Mouse (Mus musculus) neural tube, embryonic 11.5 days (tissue): Measurements from ENCODE around the gene Csmd2. TPM values are rescaled to one million over a fixed set of nuclear protein-coding genes. Genes with fewer than 3 reads are reported as not detected.

Source experiments
- ATAC-seq: fragments of 200-750 bp; cut with Nextera tagmentation; 2 replicates; pipeline ENCODE4 v1.8.0; 2017; ENCODE audit warnings: moderate number of reproducible peaks, mild to moderate bottlenecking, moderate TSS enrichment, moderate library complexity; ENCODE audit not compliant: insufficient read depth, low FRiP score, low TSS enrichment
- DNase-seq: peaks from one replicate; pipeline ENCODE4 v3.0.0-alpha.2; 2015; ENCODE audit warnings: low spot score
- H3K27ac ChIP-seq: fragments of 300-500 bp; sonication (generic); 2 replicates; pipeline ENCODE4 v1.5.1; 2014; ENCODE audit warnings: low read depth, mild to moderate bottlenecking, low read length
- H3K27me3 ChIP-seq: fragments of 300-500 bp; sonication (generic); 2 replicates; pipeline ENCODE4 v1.6.1; 2014; ENCODE audit warnings: mild to moderate bottlenecking, low read length, mixed read lengths; ENCODE audit not compliant: control insufficient read depth, insufficient read depth
- H3K36me3 ChIP-seq: fragments of 300-500 bp; sonication (generic); 2 replicates; pipeline ENCODE4 v1.6.1; 2014; ENCODE audit warnings: mild to moderate bottlenecking, low read length, moderate library complexity, mixed read lengths; ENCODE audit not compliant: control insufficient read depth, insufficient read depth
- H3K4me1 ChIP-seq: fragments of 300-500 bp; sonication (generic); 2 replicates; pipeline ENCODE4 v1.6.1; 2014; ENCODE audit warnings: low read length, mixed read lengths; ENCODE audit not compliant: control insufficient read depth, insufficient read depth
- H3K4me2 ChIP-seq: fragments of 300-500 bp; sonication (generic); 2 replicates; pipeline ENCODE4 v1.6.1; 2014; ENCODE audit warnings: low read depth, mild to moderate bottlenecking, moderate library complexity
- H3K4me3 ChIP-seq: fragments of 300-500 bp; sonication (generic); 2 replicates; pipeline ENCODE4 v1.5.1; 2014; ENCODE audit warnings: low read depth, low read length
- H3K9ac ChIP-seq: fragments of 300-500 bp; sonication (generic); 2 replicates; pipeline ENCODE4 v1.6.1; 2014; ENCODE audit warnings: mild to moderate bottlenecking, low read length
- H3K9me3 ChIP-seq: fragments of 300-500 bp; sonication (generic); 2 replicates; pipeline ENCODE4 v1.6.1; 2016; ENCODE audit warnings: low read length; ENCODE audit not compliant: control insufficient read depth
- WGBS: fragments of 180-500 bp; shearing (Covaris S2); extraction: QIAGEN DNeasy Blood & Tissue Kit; methylation state at CpG from one replicate; pipeline ENCODE4 v1.1.7; 2014; 5-methylcytosine and 5-hydroxymethylcytosine counted together
- polyA plus RNA-seq: library from polyadenylated mRNA; unstranded; fragments of >200 nt; fragmentation: Nextera tagmentation; extraction: Ambion mirVana; gene quantifications from 2 replicates; pipeline ENCODE4 v1.2.1, GENCODE M21; 2014

Csmd2 gene
- 1.1 and 1.4 TPM in 2 replicates for polyA plus RNA-seq

- Histone ChIP-seq H3K9ac (peak within 1 kb of the TSS; percentile 62), H3K4me1 (peaks cover 3% of the 10 kb centered on the region; the same call in 1 of the 2 replicates), H3K27me3 (peaks cover 45% of the 10 kb centered on the region), H3K4me2 (peak within 1 kb of the TSS; percentile 83), H3K9me3 (no peaks in the 10 kb centered on the region), H3K27ac (0 out of 2 replicates have a peak within 1 kb of the TSS, but pooled peaks have one; percentile 4), H3K4me3 (peak within 1 kb of the TSS; percentile 54), H3K36me3 (no peaks in the 10 kb centered on the region)
- ATAC-seq (0 out of 2 replicates have a peak, but pooled peaks have one; percentile 21), DNase-seq (peak; percentile 61)
- 0% methylated on average over 40 of the region's 65 CpGs for WGBS
Measured at GRCm38 (mm10) chr4:127987784-127988455, at the start of gene Csmd2. TSS of gene Csmd2 (plus strand) at chr4:127987857.

GRCm38 (mm10) chr4:127947696-127948095, 40.0 kb upstream of the Csmd2 start:
- H3K9me3 ChIP-seq: no peaks in the 10 kb centered on the region
- no peak overlapping the region for H3K9ac ChIP-seq
- no peak for DNase-seq
- H3K36me3 ChIP-seq: no peaks in the 10 kb centered on the region
- no peaks in the 10 kb centered on the region for H3K4me1 ChIP-seq
- H3K27me3 ChIP-seq: no peaks in the 10 kb centered on the region
- H3K4me2 ChIP-seq: no peak overlapping the region
- no peak overlapping the region for H3K4me3 ChIP-seq
- WGBS: 80% methylated on average over 2 of the region's 2 CpGs
- ATAC-seq: no peak
- H3K27ac ChIP-seq: no peak overlapping the region

- H3K27ac ChIP-seq: no peak overlapping the region
- no peak overlapping the region for H3K4me2 ChIP-seq
- no peaks in the 10 kb centered on the region for H3K36me3 ChIP-seq
- H3K27me3 ChIP-seq: no peaks in the 10 kb centered on the region
- H3K9me3 ChIP-seq: no peaks in the 10 kb centered on the region
- no peak overlapping the region for H3K4me3 ChIP-seq
- WGBS: 69% methylated on average over 10 of the region's 10 CpGs
- no peak for ATAC-seq
- H3K9ac ChIP-seq: no peak overlapping the region
- no peaks in the 10 kb centered on the region for H3K4me1 ChIP-seq
- no peak for DNase-seq
Measured at GRCm38 (mm10) chr4:127953006-127953710, 34.5 kb upstream of the Csmd2 start.

- H3K27ac ChIP-seq: no peak overlapping the region
- no peak overlapping the region for H3K4me3 ChIP-seq
- no peaks in the 10 kb centered on the region for H3K4me1 ChIP-seq
- no peak for ATAC-seq
- H3K9ac ChIP-seq: no peak overlapping the region
- peaks cover 25% of the 10 kb centered on the region for H3K27me3 ChIP-seq
- no peak for DNase-seq
- WGBS: 14% methylated on average over 7 of the region's 7 CpGs
- H3K4me2 ChIP-seq: no peak overlapping the region
- no peaks in the 10 kb centered on the region for H3K9me3 ChIP-seq
- no peaks in the 10 kb centered on the region for H3K36me3 ChIP-seq
Measured at GRCm38 (mm10) chr4:127969101-127969500, 18.6 kb upstream of the Csmd2 start.

- H3K4me1 ChIP-seq: no peaks in the 10 kb centered on the region
- H3K27me3 ChIP-seq: peaks cover 25% of the 10 kb centered on the region
- 4% methylated on average over 7 of the region's 7 CpGs for WGBS
- ATAC-seq (no peak), DNase-seq (peak; percentile 69)
- H3K9me3 ChIP-seq: no peaks in the 10 kb centered on the region
- no peak overlapping the region for H3K27ac ChIP-seq
- H3K36me3 ChIP-seq: no peaks in the 10 kb centered on the region
- no peak overlapping the region for H3K4me3 ChIP-seq
- H3K4me2 ChIP-seq: no peak overlapping the region
- H3K9ac ChIP-seq: no peak overlapping the region
Measured at GRCm38 (mm10) chr4:127970018-127970421, 17.6 kb upstream of the Csmd2 start.

- peak within 1 kb of the TSS; percentile 15; the same call in 1 of the 2 replicates for H3K4me2 ChIP-seq
- no peaks in the 10 kb centered on the region for H3K4me1 ChIP-seq
- peaks cover 25% of the 10 kb centered on the region for H3K27me3 ChIP-seq
- ATAC-seq: no peak
- H3K9me3 ChIP-seq: no peaks in the 10 kb centered on the region
- no peak within 1 kb of the TSS for H3K4me3 ChIP-seq
- H3K27ac ChIP-seq: no peak within 1 kb of the TSS
- H3K9ac ChIP-seq: peak within 1 kb of the TSS; percentile 12; the same call in 1 of the 2 replicates
- WGBS: 6% methylated on average over 39 of the region's 39 CpGs
- no peaks in the 10 kb centered on the region for H3K36me3 ChIP-seq
- DNase-seq: peak; percentile 45
Measured at GRCm38 (mm10) chr4:127970901-127971868, 16.5 kb upstream of the Csmd2 start, which contains the start of gene CK137956. TSS of gene CK137956 (minus strand) at chr4:127970951.

GRCm38 (mm10) chr4:127972976-127973375, 14.7 kb upstream of the Csmd2 start:
- Histone ChIP-seq H3K4me3 (no peak overlapping the region), H3K36me3 (no peaks in the 10 kb centered on the region), H3K27ac (no peak overlapping the region), H3K9me3 (no peaks in the 10 kb centered on the region), H3K27me3 (peaks cover 25% of the 10 kb centered on the region), H3K9ac (no peak overlapping the region), H3K4me1 (no peaks in the 10 kb centered on the region), H3K4me2 (no peak overlapping the region)
- no peak for DNase-seq
- 86% methylated on average over 3 of the region's 3 CpGs for WGBS
- no peak for ATAC-seq

- no peaks in the 10 kb centered on the region for H3K36me3 ChIP-seq
- peak; percentile 42 for DNase-seq
- no peak overlapping the region for H3K4me3 ChIP-seq
- H3K27me3 ChIP-seq: peaks cover 8% of the 10 kb centered on the region
- no peak overlapping the region for H3K4me2 ChIP-seq
- ATAC-seq: no peak
- H3K9me3 ChIP-seq: no peaks in the 10 kb centered on the region
- no peak overlapping the region for H3K9ac ChIP-seq
- H3K27ac ChIP-seq: no peak overlapping the region
- 44% methylated on average over 6 of the region's 6 CpGs for WGBS
- no peaks in the 10 kb centered on the region for H3K4me1 ChIP-seq
Measured at GRCm38 (mm10) chr4:127981125-127981524, 6.5 kb upstream of the Csmd2 start.
